Mouse (Mus musculus) megakaryocyte, embryonic 14.5 days (primary cell): Measurements from ENCODE around the gene Tmem234.

Experiments
- FLI1 ChIP-seq: IDR thresholded peaks from 2 replicates; pipeline ENCODE4 v1.6.1; 2012; ENCODE audit warnings: low read length, inconsistent platforms, mixed read lengths
- GATA1 ChIP-seq: IDR thresholded peaks from 3 replicates; pipeline ENCODE4 v1.6.1; 2012; ENCODE audit warnings: mixed read lengths, low read length, inconsistent platforms, borderline replicate concordance

GRCm38 (mm10) chr4:129608426-129609025 lies 8.1 kb downstream of the Tmem234 start:
- TF ChIP-seq GATA1 = no peak
- no peak for TF ChIP-seq FLI1
